Mouse (Mus musculus) liver, adult 2 months (tissue): ENCODE data around the gene Bmp7.

ENCODE experiments used
- CTCF ChIP-seq: fragments of 200-500 bp; IDR thresholded peaks from 2 replicates; pipeline ENCODE4 v1.5.1; 2011; ENCODE audit warnings: low read depth, low read length, control low read depth
- POLR2A ChIP-seq: fragments of 200-500 bp; IDR thresholded peaks from 2 replicates; pipeline ENCODE4 v1.6.1; 2011; ENCODE audit warnings: low read length, control low read depth; ENCODE audit not compliant: insufficient read depth; ENCODE audit errors: extremely low read depth

GRCm38 (mm10) chr2:172914018-172914417 lies 26.1 kb downstream of the Bmp7 start:
- TF ChIP-seq POLR2A (no peak), CTCF (no peak)
